Mouse (Mus musculus) erythroblast, embryonic 14.5 days (primary cell): Measurements from ENCODE around the gene Gm10490.

Experiments used
- GATA1 ChIP-seq: IDR thresholded peaks from 2 replicates; pipeline ENCODE4 v1.6.1; 2012; ENCODE audit warnings: low read length, inconsistent platforms, mixed read lengths
- TAL1 ChIP-seq: IDR thresholded peaks from 3 replicates; pipeline ENCODE4 v1.6.1; 2012; ENCODE audit warnings: low read length, inconsistent platforms, mixed read lengths

DNA sequence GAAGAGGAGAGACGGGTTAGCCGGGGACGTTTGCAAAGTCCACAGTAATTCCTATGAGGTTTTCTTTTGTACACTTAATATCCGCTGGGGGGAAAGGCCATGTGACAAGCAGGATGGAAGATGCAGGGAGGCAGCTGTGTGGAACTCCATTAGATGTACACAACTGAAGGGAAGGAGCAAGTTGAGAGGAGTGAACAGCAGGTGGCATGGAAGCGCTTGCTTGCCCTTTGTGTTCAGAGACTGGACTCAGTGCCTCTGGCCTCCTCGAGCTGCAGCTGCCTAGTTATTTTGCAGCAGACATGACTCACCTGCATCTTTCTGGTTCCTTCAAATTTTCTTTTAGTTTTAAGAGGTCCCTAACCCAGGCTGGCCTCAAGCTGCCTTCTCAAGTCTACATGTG is 1.1 kb downstream of the Gm10490 start:
- no peak for TF ChIP-seq GATA1
- TF ChIP-seq TAL1 = no peak
